Mouse (Mus musculus) brain, embryonic 14.5 days (tissue): Measurements from ENCODE around the gene Plppr4. TPM values are rescaled to one million over a fixed set of nuclear protein-coding genes. Genes with fewer than 3 reads are reported as not detected.

Experiments used
- DNase-seq: peaks from one replicate; pipeline ENCODE4 v3.0.0-alpha.2; 2011; ENCODE audit warnings: low read depth
- CTCF ChIP-seq: fragments of 200-500 bp; IDR thresholded peaks from 2 replicates; pipeline ENCODE4 v1.5.1; 2012; ENCODE audit warnings: inconsistent platforms, mild to moderate bottlenecking, moderate library complexity, borderline replicate concordance; ENCODE audit not compliant: insufficient read depth, insufficient read length; ENCODE audit errors: extremely low read depth
- POLR2A ChIP-seq: fragments of 200-500 bp; IDR thresholded peaks from 2 replicates; pipeline ENCODE4 v1.6.1; 2012; ENCODE audit warnings: mild to moderate bottlenecking, inconsistent platforms, borderline replicate concordance; ENCODE audit not compliant: poor library complexity, insufficient read depth, insufficient read length, severe bottlenecking; ENCODE audit errors: extremely low read depth
- polyA plus RNA-seq: library from polyadenylated mRNA; depleted of rRNA; stranded (reverse); fragments of >200 nt; gene quantifications from 2 replicates; pipeline ENCODE4 v1.2.3, GENCODE M21; 2012; rRNA removed

Plppr4 gene
- 9.9 and 12.6 TPM in 2 replicates for polyA plus RNA-seq

- no peak for DNase-seq
- TF ChIP-seq POLR2A = no peak
- TF ChIP-seq CTCF = no peak
Measured at GRCm38 (mm10) chr3:117360528-117360927, at the start of gene Plppr4. Plppr4 (minus strand) TSS chr3:117360876.

- TF ChIP-seq POLR2A (no peak), CTCF (no peak)
- no peak for DNase-seq
Measured at GRCm38 (mm10) chr3:117405821-117406220, 45.1 kb upstream of the Plppr4 start.

GRCm38 (mm10) chr3:117403740-117404139, 43.1 kb upstream of the Plppr4 start:
- DNase-seq = peak; percentile 78
- TF ChIP-seq CTCF (no peak), POLR2A (no peak)

DNA sequence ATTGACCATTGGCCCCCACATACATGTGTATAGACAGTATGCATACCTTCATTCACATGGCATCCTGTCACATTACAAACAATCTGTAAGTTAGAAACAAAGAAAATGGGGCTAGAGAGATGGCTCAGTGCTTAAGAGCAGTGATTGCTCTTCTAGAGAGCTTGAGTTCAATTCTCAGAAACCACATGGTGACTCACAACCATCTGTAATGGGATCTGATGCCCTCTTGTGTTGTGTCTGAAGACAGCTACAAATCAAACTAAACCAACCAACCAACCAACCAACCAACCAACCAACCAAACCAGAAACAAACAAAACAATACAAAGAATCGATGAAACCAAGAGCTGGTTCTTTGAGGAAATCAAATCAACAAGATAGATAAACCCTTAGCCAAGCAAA, 5.4 kb upstream of the Plppr4 start:
- TF ChIP-seq POLR2A = no peak
- TF ChIP-seq CTCF = no peak

DNA sequence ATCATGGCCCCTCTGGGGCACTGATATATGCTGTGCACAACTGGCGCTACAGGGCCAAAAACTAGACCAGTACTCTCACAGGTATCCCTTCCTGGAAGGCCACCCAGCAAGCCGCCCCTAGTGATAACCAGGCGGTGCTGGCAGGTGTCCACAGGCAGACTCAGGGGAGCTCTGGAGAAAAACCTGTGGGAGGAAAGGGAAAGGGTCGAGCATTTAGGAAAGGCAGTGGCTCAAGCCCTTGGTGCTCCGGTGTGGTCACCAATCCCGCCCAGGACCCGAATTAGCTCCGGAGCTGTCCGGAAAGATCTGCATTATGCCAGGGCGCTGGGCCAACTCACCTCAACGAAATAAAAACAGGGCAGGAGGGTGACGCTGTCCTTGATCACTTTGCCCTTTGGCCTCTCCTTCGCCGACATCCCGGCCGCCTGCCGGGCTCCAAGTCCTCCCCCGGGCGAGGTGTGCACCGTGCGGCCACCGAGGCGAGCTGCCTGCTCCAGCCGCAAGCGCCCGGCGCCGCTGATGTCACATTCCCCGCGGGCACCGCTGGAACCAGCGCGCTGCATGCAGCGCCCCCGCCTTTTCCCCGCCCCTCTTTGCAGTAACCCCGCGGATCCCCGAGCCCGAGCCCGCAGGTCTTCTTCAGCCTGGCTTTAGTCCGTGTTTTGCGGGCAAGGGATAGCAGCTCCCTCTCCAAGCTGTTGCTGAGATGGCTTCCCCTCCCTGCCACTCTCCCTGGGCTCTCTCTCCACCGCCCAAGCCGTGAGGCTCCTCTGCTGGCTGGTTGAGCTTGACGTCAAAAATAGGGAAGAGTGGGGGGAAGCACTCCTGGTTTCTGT, 772 bp downstream of the Plppr4 start:
- peak; percentile 83 for DNase-seq
- TF ChIP-seq POLR2A (no peak), CTCF (no peak)

More for the DNA sequence above, 5.4 kb upstream of the Plppr4 start:
- no peak for DNase-seq

GRCm38 (mm10) chr3:117358981-117359628, 1.6 kb downstream of the Plppr4 start:
- DNase-seq = peak; percentile 11
- TF ChIP-seq CTCF (no peak), POLR2A (no peak)

GRCm38 (mm10) chr3:117357367-117357766, 3.3 kb downstream of the Plppr4 start:
- no peak for DNase-seq

GRCm38 (mm10) chr3:117353940-117354339, 6.7 kb downstream of the Plppr4 start:
- TF ChIP-seq POLR2A (no peak), CTCF (no peak)
- DNase-seq = no peak

More at GRCm38 (mm10) chr3:117357367-117357766, 3.3 kb downstream of the Plppr4 start:
- TF ChIP-seq CTCF = no peak
- TF ChIP-seq POLR2A = no peak

DNA sequence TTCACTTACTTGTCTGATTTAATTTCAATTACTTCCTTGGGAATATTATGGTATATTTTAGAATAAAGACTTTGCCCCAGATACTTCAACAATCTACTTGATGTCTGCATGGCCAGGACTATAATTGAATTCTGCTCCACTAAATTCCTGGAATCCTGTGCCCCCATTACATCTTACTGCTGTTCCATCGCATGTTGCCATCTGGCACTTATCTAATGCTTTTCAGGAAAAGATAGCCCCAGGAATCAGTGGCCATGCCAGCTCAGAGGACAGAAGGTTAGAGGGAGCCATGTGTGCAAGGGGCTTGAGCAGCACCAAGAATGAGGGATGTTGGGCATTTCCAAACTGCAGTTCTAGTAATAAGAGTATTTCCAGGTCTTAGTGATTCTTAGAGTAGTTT, 14.3 kb downstream of the Plppr4 start:
- no peak for TF ChIP-seq CTCF
- TF ChIP-seq POLR2A = no peak
- no peak for DNase-seq

GRCm38 (mm10) chr3:117331502-117331901, 29.2 kb downstream of the Plppr4 start:
- DNase-seq = no peak

GRCm38 (mm10) chr3:117329485-117329884, 31.2 kb downstream of the Plppr4 start:
- no peak for DNase-seq
- TF ChIP-seq CTCF = no peak
- no peak for TF ChIP-seq POLR2A

More at GRCm38 (mm10) chr3:117331502-117331901, 29.2 kb downstream of the Plppr4 start:
- TF ChIP-seq CTCF (no peak), POLR2A (no peak)
